Mouse (Mus musculus) liver, postnatal 0 days (tissue): ENCODE results near the gene Psma1. TPM values are rescaled to one million over a fixed set of nuclear protein-coding genes. Genes with fewer than 3 reads are reported as not detected.

Experiments
- ATAC-seq: fragments of 200-750 bp; cut with Nextera tagmentation; 2 replicates; pipeline ENCODE4 v1.8.0; 2017; ENCODE audit warnings: mild to moderate bottlenecking, moderate library complexity
- DNase-seq: peaks from one replicate; pipeline ENCODE4 v3.0.0-alpha.2; 2016
- H3K27ac ChIP-seq: fragments of 300-500 bp; sonication (generic); 2 replicates; pipeline ENCODE4 v1.5.1; 2014; ENCODE audit warnings: antibody characterized with exemption, moderate library complexity, mild to moderate bottlenecking, low read depth
- H3K27me3 ChIP-seq: fragments of 300-500 bp; sonication (generic); 2 replicates; pipeline ENCODE4 v1.6.1; 2014; ENCODE audit warnings: low read length, control low read depth, mixed read lengths; ENCODE audit not compliant: insufficient read depth
- H3K36me3 ChIP-seq: fragments of 300-500 bp; sonication (generic); replicated peaks from 2 replicates; pipeline ENCODE4 v1.6.1; 2014; ENCODE audit warnings: mild to moderate bottlenecking, control low read depth, low read length, moderate library complexity, mixed read lengths; ENCODE audit not compliant: insufficient read depth
- H3K4me1 ChIP-seq: fragments of 300-500 bp; sonication (generic); 2 replicates; pipeline ENCODE4 v1.6.1; 2014; ENCODE audit warnings: antibody characterized with exemption, mild to moderate bottlenecking, control low read depth; ENCODE audit not compliant: insufficient read depth
- H3K4me2 ChIP-seq: fragments of 300-500 bp; sonication (generic); 2 replicates; pipeline ENCODE4 v1.6.1; 2014; ENCODE audit warnings: low read depth, mild to moderate bottlenecking, low read length, moderate library complexity, mixed read lengths
- H3K4me3 ChIP-seq: fragments of 300-500 bp; sonication (generic); 2 replicates; pipeline ENCODE4 v1.5.1; 2014; ENCODE audit warnings: low read depth, low read length
- H3K9ac ChIP-seq: fragments of 300-500 bp; sonication (generic); replicated peaks from 2 replicates; pipeline ENCODE4 v1.6.1; 2014; ENCODE audit warnings: mild to moderate bottlenecking, moderate library complexity
- H3K9me3 ChIP-seq: fragments of 300-500 bp; sonication (generic); 2 replicates; pipeline ENCODE4 v1.6.1; 2016; ENCODE audit warnings: mild to moderate bottlenecking, control low read depth, low read length, mixed read lengths
- CTCF ChIP-seq: sonication (generic); IDR thresholded peaks from 2 replicates; pipeline ENCODE4 v1.5.1; 2016; ENCODE audit warnings: antibody characterized with exemption, low read depth
- EP300 ChIP-seq: IDR thresholded peaks from 2 replicates; pipeline ENCODE4 v1.6.1; 2016; ENCODE audit warnings: antibody characterized with exemption, low read depth, mild to moderate bottlenecking
- WGBS: fragments of 180-500 bp; shearing (Covaris S2); extraction: QIAGEN DNeasy Blood & Tissue Kit; methylation state at CpG from one replicate; pipeline ENCODE4 v1.1.7; 2014; ENCODE audit not compliant: insufficient replicate concordance; 5-methylcytosine and 5-hydroxymethylcytosine counted together
- polyA plus RNA-seq: library from polyadenylated mRNA; unstranded; fragments of >200 nt; fragmentation: Nextera tagmentation; extraction: Ambion mirVana; gene quantifications from 2 replicates; pipeline ENCODE4 v1.2.1, GENCODE M21; 2015

Gene Psma1
- polyA plus RNA-seq, result 163 and 170 TPM in 2 replicates

DNA sequence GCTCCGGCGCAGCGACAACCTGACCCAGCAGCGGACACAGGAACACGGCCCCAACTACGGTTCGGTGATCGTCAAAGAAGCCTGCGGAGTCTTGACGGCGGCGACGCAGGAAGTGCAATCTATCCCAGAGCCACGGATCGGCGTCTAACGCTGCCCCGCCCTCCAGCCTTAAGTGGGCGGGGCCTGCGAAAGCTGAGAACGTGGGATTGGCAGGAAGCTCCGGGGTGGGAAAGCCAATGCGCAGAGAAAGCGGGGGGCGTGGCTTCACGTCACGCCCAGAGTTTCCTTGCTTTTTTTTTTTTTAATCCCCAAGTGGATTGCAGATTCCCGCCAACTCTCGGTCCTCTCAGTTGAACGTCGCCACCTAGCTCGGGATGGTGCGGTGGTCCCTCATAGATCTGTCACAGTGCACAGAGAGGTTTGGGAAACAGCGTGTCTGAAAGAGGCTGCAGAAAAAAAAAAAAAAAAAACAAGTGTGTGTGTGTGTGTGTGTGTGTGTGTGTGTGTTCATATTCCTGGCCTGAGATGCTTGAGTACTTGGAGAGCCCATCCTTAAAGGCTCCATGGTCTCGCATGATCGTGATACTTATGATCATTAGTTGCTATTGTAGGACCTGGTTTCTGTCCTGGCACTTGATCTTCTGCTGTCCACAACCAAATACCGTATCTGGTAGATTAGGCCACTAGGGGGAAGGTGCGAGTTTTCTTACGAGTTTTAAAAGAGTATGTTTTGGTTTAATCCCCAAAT, at the start of gene Psma1:
TSS of gene Psma1 (minus strand) at position 114 of the 748 bp plus-strand sequence.
- Histone ChIP-seq H3K4me3 (peak within 1 kb of the TSS; percentile 85), H3K27ac (peak within 1 kb of the TSS; percentile 73), H3K36me3 (peaks cover 23% of the 10 kb centered on the region), H3K4me1 (peaks cover 10% of the 10 kb centered on the region), H3K27me3 (no peaks in the 10 kb centered on the region), H3K4me2 (peak within 1 kb of the TSS; percentile 87), H3K9ac (peak within 1 kb of the TSS; percentile 89), H3K9me3 (no peaks in the 10 kb centered on the region)
- under 1% methylated on average over 39 of the region's 39 CpGs for WGBS
- TF ChIP-seq EP300 (no peak), CTCF (peak; percentile 75)
- ATAC-seq (peak; percentile 98), DNase-seq (peak; percentile 96)

DNA sequence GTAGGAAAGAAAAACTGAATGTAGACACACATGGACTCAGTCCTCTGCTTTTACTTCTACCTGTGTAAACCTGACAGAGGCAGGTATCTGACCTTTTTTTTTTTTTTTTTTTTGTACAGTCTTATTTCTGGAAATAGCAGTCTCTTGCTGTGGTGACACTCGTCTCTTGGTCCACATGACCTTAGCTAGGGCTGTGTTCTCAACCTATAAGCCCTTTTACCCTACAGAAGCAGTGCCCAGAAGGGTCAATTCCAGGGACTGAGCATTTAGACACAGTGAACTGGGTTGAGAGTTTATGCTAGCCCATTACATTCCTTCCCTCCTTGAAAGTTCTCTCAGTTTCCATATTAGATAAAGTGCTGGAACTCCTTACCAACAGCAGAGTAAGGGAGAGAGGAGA, 47.6 kb upstream of the Psma1 start:
- Histone ChIP-seq H3K9me3 (no peaks in the 10 kb centered on the region), H3K4me2 (no peak overlapping the region), H3K4me3 (no peak overlapping the region), H3K4me1 (peaks cover 17% of the 10 kb centered on the region), H3K36me3 (no peaks in the 10 kb centered on the region), H3K27me3 (no peaks in the 10 kb centered on the region), H3K9ac (no peak overlapping the region), H3K27ac (peak overlapping the region; percentile 94)
- no peak for DNase-seq
- 61% methylated on average over 1 of the region's 1 CpGs for WGBS
- ATAC-seq, result peak; percentile 30
- no peak for TF ChIP-seq EP300
- TF ChIP-seq CTCF, result no peak

DNA sequence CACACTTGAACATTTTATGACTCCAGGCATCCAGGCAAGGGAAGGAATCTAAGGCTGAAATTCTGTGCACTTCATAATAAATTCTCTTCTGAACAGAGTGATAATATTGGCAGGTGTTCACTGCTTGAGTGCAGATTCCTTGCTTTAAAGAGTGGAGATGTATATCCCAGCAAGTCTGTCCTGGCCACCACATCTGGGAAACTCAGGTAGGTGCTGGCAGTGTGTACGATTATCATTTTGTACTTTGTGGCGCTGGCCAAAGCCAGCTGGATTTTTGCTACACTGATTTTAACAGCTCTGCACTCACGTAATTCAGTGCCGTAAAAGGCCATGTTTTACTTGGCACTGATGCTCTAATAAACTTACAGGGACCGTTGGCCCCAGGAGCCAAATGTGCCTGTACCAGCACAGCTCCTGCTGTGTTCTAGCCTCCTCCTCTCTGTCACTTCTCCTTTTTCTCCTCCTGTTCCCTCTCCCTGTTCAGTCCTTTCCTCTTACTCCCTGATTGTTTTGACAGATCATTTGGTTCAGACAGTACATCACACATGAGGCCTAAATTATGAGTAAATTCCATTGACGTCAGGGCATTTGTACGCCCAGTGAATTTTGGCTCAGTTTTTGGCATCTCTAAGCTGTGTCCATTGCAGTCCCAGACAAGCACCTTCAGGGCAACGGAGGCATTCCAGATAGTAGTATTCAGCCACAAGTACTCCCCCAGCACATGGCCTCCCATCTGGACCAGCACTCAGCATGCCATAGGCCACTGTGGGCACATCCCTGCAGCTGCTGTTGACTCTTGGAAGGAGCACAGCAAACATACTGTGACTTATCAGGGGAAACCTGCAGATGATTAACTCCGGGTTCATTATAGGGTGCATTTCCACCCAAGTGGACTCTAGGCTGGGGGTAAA, 46.9 kb upstream of the Psma1 start:
- H3K9ac ChIP-seq, result no peak overlapping the region; the same call in 1 of the 2 replicates
- DNase-seq, result peak; percentile 56
- no peaks in the 10 kb centered on the region for H3K36me3 ChIP-seq
- WGBS, result 50% methylated on average over 9 of the region's 9 CpGs
- no peak overlapping the region for H3K4me3 ChIP-seq
- TF ChIP-seq EP300 (peak; percentile 83), CTCF (no peak)
- no peaks in the 10 kb centered on the region for H3K9me3 ChIP-seq
- peak overlapping the region; percentile 22; the same call in 1 of the 2 replicates for H3K4me2 ChIP-seq
- ATAC-seq, result peak; percentile 97
- peak overlapping the region; percentile 94 for H3K27ac ChIP-seq
- H3K4me1 ChIP-seq, result peaks cover 17% of the 10 kb centered on the region
- H3K27me3 ChIP-seq, result no peaks in the 10 kb centered on the region

DNA sequence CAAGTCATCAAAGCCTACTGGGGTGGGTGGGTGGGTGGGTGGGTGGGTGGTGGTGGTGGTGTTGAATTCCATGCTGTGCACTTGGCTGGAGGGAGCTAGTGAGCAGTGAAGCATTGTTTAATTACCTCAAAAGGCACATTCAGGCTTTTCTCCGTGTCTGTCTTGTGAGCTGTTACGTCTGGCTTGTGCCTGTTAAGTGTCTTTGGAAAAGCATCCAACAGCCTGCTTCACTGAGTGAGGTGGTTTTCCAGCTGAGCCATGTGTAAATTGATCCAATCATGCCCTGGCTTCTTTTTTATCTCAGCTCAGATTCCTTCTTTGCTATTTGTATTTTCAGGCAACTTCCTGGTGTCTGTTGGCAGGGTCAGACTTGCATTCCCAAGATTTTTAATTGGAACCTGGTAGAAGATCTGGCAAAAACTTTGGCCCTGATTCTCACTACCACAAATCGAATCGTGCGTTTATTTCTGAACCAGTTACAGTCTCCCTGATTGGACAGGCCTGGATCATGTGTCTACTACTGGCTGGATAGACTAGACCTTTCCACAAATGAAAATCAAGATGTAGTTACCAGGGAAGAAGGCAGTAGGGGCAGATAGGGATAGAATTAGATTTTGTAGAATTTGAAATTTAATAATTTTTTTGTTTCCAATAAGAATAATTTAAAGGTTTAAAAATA, 45.9 kb upstream of the Psma1 start:
- no peak for ATAC-seq
- DNase-seq, result no peak
- Histone ChIP-seq H3K36me3 (no peaks in the 10 kb centered on the region), H3K4me3 (no peak overlapping the region), H3K4me2 (no peak overlapping the region), H3K9ac (no peak overlapping the region), H3K27me3 (no peaks in the 10 kb centered on the region), H3K9me3 (no peaks in the 10 kb centered on the region), H3K27ac (peak overlapping the region; percentile 94), H3K4me1 (peaks cover 20% of the 10 kb centered on the region)
- 67% methylated on average over 5 of the region's 5 CpGs for WGBS
- TF ChIP-seq CTCF (no peak), EP300 (no peak)

DNA sequence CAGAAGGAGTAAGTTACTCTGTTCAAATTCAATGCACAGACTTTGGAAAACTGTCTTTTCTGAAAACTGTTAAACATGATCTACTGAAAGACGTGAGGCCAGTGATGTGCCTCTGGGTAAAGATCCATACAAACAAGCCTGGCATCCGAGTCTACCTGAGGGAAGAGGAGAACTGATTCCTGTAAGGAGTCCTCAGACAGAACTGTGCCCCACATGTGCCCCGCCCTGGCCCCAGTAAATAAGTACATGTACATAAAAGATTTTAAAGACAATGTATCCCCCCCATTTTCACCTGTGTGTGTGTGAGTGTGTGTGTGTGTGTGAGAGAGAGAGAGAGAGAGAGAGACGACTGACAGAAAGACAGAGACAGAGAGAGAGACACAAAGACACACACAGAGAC, 42.0 kb upstream of the Psma1 start:
- ATAC-seq, result no peak
- no peak for DNase-seq
- Histone ChIP-seq H3K9me3 (no peaks in the 10 kb centered on the region), H3K9ac (0 out of 2 replicates have a peak overlapping the region, but pooled peaks have one; percentile 7), H3K4me2 (peak overlapping the region; percentile 10; the same call in 1 of the 2 replicates), H3K36me3 (no peaks in the 10 kb centered on the region), H3K27ac (peak overlapping the region; percentile 91), H3K4me3 (no peak overlapping the region), H3K27me3 (no peaks in the 10 kb centered on the region), H3K4me1 (peaks cover 21% of the 10 kb centered on the region)
- no peak for TF ChIP-seq EP300
- no peak for TF ChIP-seq CTCF
- 44% methylated on average over 4 of the region's 4 CpGs for WGBS
